Mouse (Mus musculus) forebrain, postnatal 0 days (tissue): ENCODE data around the gene Apol10b. TPM values are rescaled to one million over a fixed set of nuclear protein-coding genes. Genes with fewer than 3 reads are reported as not detected.
"Not testable (repeated sequence)": the region's sequence is repeated elsewhere in the genome, so short reads cannot be mapped to it uniquely, and the experiment has no call there.

Source experiments
- ATAC-seq: fragments of 200-750 bp; cut with Nextera tagmentation; 2 replicates; pipeline ENCODE4 v1.8.0; 2017; ENCODE audit warnings: mild to moderate bottlenecking, moderate library complexity
- DNase-seq: peaks from one replicate; pipeline ENCODE4 v3.0.0-alpha.2; 2015
- H3K27ac ChIP-seq: fragments of 300-500 bp; sonication (generic); 2 replicates; pipeline ENCODE4 v1.5.1; 2014; ENCODE audit warnings: low read depth, mild to moderate bottlenecking, antibody characterized with exemption, low read length, moderate library complexity, mixed read lengths
- H3K27me3 ChIP-seq: fragments of 300-500 bp; sonication (generic); 2 replicates; pipeline ENCODE4 v1.6.1; 2014; ENCODE audit warnings: mild to moderate bottlenecking, low read length, mixed read lengths; ENCODE audit not compliant: insufficient read depth
- H3K36me3 ChIP-seq: fragments of 300-500 bp; sonication (generic); 2 replicates; pipeline ENCODE4 v1.6.1; 2014; ENCODE audit warnings: mild to moderate bottlenecking, moderate library complexity; ENCODE audit not compliant: insufficient read depth
- H3K4me1 ChIP-seq: fragments of 300-500 bp; sonication (generic); 2 replicates; pipeline ENCODE4 v1.6.1; 2014; ENCODE audit warnings: antibody characterized with exemption; ENCODE audit not compliant: insufficient read depth
- H3K4me2 ChIP-seq: fragments of 300-500 bp; sonication (generic); 2 replicates; pipeline ENCODE4 v1.6.1; 2014; ENCODE audit warnings: low read depth, mild to moderate bottlenecking, moderate library complexity
- H3K4me3 ChIP-seq: fragments of 300-500 bp; sonication (generic); 2 replicates; pipeline ENCODE4 v1.5.1; 2014; ENCODE audit warnings: low read depth, low read length, mixed read lengths
- H3K9ac ChIP-seq: fragments of 300-500 bp; sonication (generic); 2 replicates; pipeline ENCODE4 v1.6.1; 2014; ENCODE audit warnings: mild to moderate bottlenecking
- H3K9me3 ChIP-seq: fragments of 300-500 bp; sonication (generic); 2 replicates; pipeline ENCODE4 v1.6.1; 2016; ENCODE audit warnings: low read length
- CTCF ChIP-seq: sonication (generic); IDR thresholded peaks from 2 replicates; pipeline ENCODE4 v1.5.1; 2016; ENCODE audit warnings: antibody characterized with exemption, control low read depth, low read depth
- WGBS: fragments of 180-500 bp; shearing (Covaris S2); extraction: QIAGEN DNeasy Blood & Tissue Kit; methylation state at CpG from one replicate; pipeline ENCODE4 v1.1.7; 2014; 5-methylcytosine and 5-hydroxymethylcytosine counted together
- polyA plus RNA-seq: library from polyadenylated mRNA; unstranded; fragments of >200 nt; fragmentation: Nextera tagmentation; extraction: Ambion mirVana; gene quantifications from 2 replicates; pipeline ENCODE4 v1.2.1, GENCODE M21; 2015
- total RNA-seq: library from RNA; depleted of rRNA; stranded (reverse); fragments of >200 nt; gene quantifications from 2 replicates; pipeline ENCODE4 v1.2.3, GENCODE M21; 2014; rRNA removed

Apol10b gene
- total and polyA plus RNA-seq, 2 experiments from 2014 or later = 0.05 TPM; not detected in 1

GRCm38 (mm10) chr15:77563219-77563618 lies 32.7 kb downstream of the Apol10b start:
- Histone ChIP-seq H3K4me1 (no peaks in the 10 kb centered on the region), H3K36me3 (no peaks in the 10 kb centered on the region), H3K9ac (no peak overlapping the region), H3K4me2 (no peak overlapping the region), H3K9me3 (no peaks in the 10 kb centered on the region), H3K27ac (no peak overlapping the region), H3K4me3 (no peak overlapping the region), H3K27me3 (no peaks in the 10 kb centered on the region)
- no peak for ATAC-seq
- DNase-seq = no peak
- TF ChIP-seq CTCF = 0 out of 2 replicates have a peak, but pooled peaks have one; percentile 28

GRCm38 (mm10) chr15:77561792-77562191 lies 34.1 kb downstream of the Apol10b start, which contains the start of gene 1700025B11Rik:
TSS of gene 1700025B11Rik (minus strand) at chr15:77561892.
- no peaks in the 10 kb centered on the region for H3K4me1 ChIP-seq
- no peak within 1 kb of the TSS for H3K4me2 ChIP-seq
- H3K36me3 ChIP-seq = no peaks in the 10 kb centered on the region
- DNase-seq = no peak
- no peaks in the 10 kb centered on the region for H3K27me3 ChIP-seq
- TF ChIP-seq CTCF = no peak
- H3K9ac ChIP-seq = no peak within 1 kb of the TSS
- no peak within 1 kb of the TSS for H3K4me3 ChIP-seq
- H3K27ac ChIP-seq = no peak within 1 kb of the TSS
- ATAC-seq = no peak
- no peaks in the 10 kb centered on the region for H3K9me3 ChIP-seq

- DNase-seq, ATAC-seq, H3K9me3 ChIP-seq, H3K4me2 ChIP-seq, H3K27ac ChIP-seq, H3K4me1 ChIP-seq, H3K36me3 ChIP-seq, H3K9ac ChIP-seq, H3K4me3 ChIP-seq, H3K27me3 ChIP-seq: not testable (repeated sequence)
- WGBS = 42% methylated on average over 1 of the region's 1 CpGs
Measured at GRCm38 (mm10) chr15:77539221-77539620, 56.7 kb downstream of the Apol10b start.

Other genes starting within 250 kb of the Apol10b start
- not detected in 2 replicates for gene Apol7a, start 197.0 kb downstream of the Apol10b start, total RNA-seq
- gene Apol7a, start 197.0 kb downstream of the Apol10b start, polyA plus RNA-seq = not detected in 2 replicates
- gene Apol9a, start 185.0 kb downstream of the Apol10b start, total RNA-seq = 6.6 TPM in 1 of 2 replicates, not detected in the other
- gene Apol9a, start 185.0 kb downstream of the Apol10b start, polyA plus RNA-seq = 0.55 and 0.99 TPM in 2 replicates
- gene Apol7b, start 148.6 kb downstream of the Apol10b start, total RNA-seq = not detected in 2 replicates
- gene Apol7b, start 148.6 kb downstream of the Apol10b start, polyA plus RNA-seq = 0.13 TPM in 1 of 2 replicates, not detected in the other
- not detected in 2 replicates for gene Apol10a, start 119.1 kb downstream of the Apol10b start, total RNA-seq
- gene Apol10a, start 119.1 kb downstream of the Apol10b start, polyA plus RNA-seq = not detected in 2 replicates
- not detected in 2 replicates for gene Apol11a, start 87.9 kb downstream of the Apol10b start, total RNA-seq
- gene Apol11a, start 87.9 kb downstream of the Apol10b start, polyA plus RNA-seq = not detected in 2 replicates
- not detected in 2 replicates for gene Apol7c, start 62.8 kb downstream of the Apol10b start, total RNA-seq
- gene Apol7c, start 62.8 kb downstream of the Apol10b start, polyA plus RNA-seq = not detected in 2 replicates
- gene 1700025B11Rik, start 34.2 kb downstream of the Apol10b start, total RNA-seq = not detected in 2 replicates
- gene 1700025B11Rik, start 34.2 kb downstream of the Apol10b start, polyA plus RNA-seq = not detected in 2 replicates
- gene Gm36245, start 3.1 kb upstream of the Apol10b start, total RNA-seq = not detected in 2 replicates
- gene Gm36245, start 3.1 kb upstream of the Apol10b start, polyA plus RNA-seq = not detected in 2 replicates
- not detected in 2 replicates for gene Apol11b, start 47.2 kb upstream of the Apol10b start, total RNA-seq
- not detected in 2 replicates for gene Apol11b, start 47.2 kb upstream of the Apol10b start, polyA plus RNA-seq
- not detected in 2 replicates for gene Apol7e, start 102.7 kb upstream of the Apol10b start, total RNA-seq
- gene Apol7e, start 102.7 kb upstream of the Apol10b start, polyA plus RNA-seq = 0.08 TPM in 1 of 2 replicates, not detected in the other
- not detected in 2 replicates for gene Apol9b, start 132.9 kb upstream of the Apol10b start, total RNA-seq
- gene Apol9b, start 132.9 kb upstream of the Apol10b start, polyA plus RNA-seq = 0.16 TPM in 1 of 2 replicates, not detected in the other
- gene Apol8, start 160.9 kb upstream of the Apol10b start, total RNA-seq = 0.08 and 2.0 TPM in 2 replicates
- gene Apol8, start 160.9 kb upstream of the Apol10b start, polyA plus RNA-seq = 0.36 and 0.44 TPM in 2 replicates
- 26.4 and 35.2 TPM in 2 replicates for gene Myh9, start 246.1 kb upstream of the Apol10b start, total RNA-seq
- gene Myh9, start 246.1 kb upstream of the Apol10b start, polyA plus RNA-seq = 5.8 and 7.2 TPM in 2 replicates